Mouse (Mus musculus) spleen, embryonic (tissue): ENCODE results near the gene Cd19.
"Not testable (repeated sequence)": the region's sequence is repeated elsewhere in the genome, so short reads cannot be mapped to it uniquely, and the experiment has no call there.

ENCODE experiments used
- CTCF ChIA-PET: fragments of 350-600 bp; sonication (Branson Sonifier 250); formaldehyde crosslinking; loops from one replicate; lab custom pipeline; 2022; lab: Charles Lee

Cd19 gene

GRCm38 (mm10) chr7:126435801-126436200 lies 21.1 kb upstream of the Cd19 start:
- CTCF ChIA-PET = interaction anchor here (0.6 to 1.3 kb wide), 4 partner anchors 9 to 38 kb away, joined by 3 to 5 read pairs (median 3); partner anchors contain the start of gene Cd19

DNA sequence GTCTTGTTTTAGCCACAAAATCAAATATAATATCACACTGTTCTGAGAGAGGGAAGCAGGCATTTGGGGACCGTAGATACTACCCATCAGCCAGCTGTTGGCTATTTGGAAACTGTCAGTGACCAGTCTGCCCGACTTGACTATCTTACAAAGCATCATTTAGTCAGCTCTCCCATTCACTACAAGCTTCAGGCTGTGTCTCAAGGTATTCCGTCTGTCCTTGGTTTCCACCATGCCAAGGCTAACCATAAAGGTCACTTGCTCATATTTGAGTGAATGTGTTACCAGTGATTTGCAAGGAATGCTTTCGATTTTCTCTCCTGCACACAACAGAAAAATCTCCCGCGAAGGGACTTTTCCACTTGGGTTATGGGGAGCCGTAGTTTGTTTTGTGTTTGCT lies 20.0 kb upstream of the Cd19 start:
- CTCF ChIA-PET = no interaction called here

- CTCF ChIA-PET = interaction anchor here (0.6 kb wide), 1 partner anchor 25 kb away, joined by 4 read pairs; no protein-coding TSS in a partner anchor
Measured at GRCm38 (mm10) chr7:126430167-126430566, 15.5 kb upstream of the Cd19 start.

DNA sequence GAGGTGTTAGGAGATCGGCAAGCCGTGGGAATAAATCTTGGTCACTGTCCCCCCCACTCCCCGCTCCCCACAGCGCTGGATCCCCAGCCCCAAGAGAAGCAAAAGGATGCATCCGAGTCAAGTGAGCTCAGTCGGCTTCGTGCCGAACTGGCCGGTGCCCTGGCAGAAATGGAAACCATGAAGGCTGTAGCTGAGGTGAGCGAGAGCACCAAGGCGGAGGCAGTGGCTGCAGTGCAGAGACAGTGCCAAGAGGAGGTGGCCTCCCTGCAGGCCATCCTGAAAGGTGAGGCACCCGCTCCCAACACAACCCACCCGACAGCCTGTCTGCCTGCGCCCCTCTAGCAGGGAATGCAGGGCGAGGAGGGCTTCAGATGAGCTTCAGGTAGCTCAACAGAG lies 14.8 kb upstream of the Cd19 start:
- CTCF ChIA-PET = no interaction called here

GRCm38 (mm10) chr7:126428631-126429502 lies 14.2 kb upstream of the Cd19 start, which contains the start of gene Rabep2:
Gene Rabep2, plus strand, starts transcription at chr7:126428759.
- CTCF ChIA-PET = interaction anchor here (0.6 kb wide), 1 partner anchor 209 kb away, joined by 3 read pairs; no protein-coding TSS in a partner anchor

DNA sequence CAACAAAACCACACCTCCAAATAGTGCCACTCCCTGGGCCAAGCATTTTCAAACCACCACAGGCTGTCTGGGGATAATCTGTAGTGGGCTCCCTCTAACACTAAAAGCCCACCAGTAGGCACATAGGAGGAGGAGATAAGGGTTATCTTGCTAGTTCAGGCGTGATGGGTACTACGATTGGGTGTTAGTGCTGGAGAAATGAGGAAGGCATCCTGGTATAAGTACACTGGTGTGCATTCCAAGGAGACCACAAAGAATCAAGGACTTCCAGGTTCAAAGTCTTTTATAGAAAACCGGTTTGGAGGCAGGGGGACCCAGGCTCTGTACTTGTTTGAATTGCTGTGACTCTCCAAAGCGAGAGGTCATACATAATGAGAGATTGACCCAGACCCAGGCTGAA lies 13.5 kb upstream of the Cd19 start:
- CTCF ChIA-PET = interaction anchor here (0.6 to 0.7 kb wide), 2 partner anchors 210 to 299 kb away, joined by 3 to 6 read pairs; no protein-coding TSS in a partner anchor

DNA sequence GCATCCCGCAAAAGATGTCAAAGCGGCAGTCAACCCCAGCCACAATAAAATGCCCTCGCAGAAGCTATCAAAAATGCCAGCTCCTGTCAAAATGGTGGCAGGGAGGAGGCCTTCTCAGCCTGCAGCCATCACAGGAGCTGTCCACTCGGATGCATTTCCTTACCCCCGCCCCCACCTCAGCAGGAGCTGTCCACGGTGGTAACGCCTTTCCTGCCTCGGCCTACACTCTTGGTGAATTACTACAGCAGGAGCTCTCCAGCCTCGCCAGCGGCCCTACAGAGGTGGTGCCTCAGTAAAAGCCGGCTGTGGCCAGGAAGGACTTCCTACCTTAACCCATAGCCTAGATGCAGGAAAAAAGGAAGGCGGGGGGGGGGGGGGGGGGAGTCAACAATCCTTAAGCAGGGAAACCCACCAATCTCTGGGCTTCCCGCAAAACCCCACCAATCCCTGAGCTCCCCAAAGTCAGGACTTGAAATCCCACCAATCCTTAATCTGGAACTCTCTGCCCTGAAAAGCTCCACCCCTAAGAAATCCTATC lies 12.7 kb upstream of the Cd19 start:
- CTCF ChIA-PET = interaction anchor here (0.6 to 0.8 kb wide), 5 partner anchors 9 to 298 kb away, joined by 3 to 6 read pairs (median 3); no protein-coding TSS in a partner anchor

DNA sequence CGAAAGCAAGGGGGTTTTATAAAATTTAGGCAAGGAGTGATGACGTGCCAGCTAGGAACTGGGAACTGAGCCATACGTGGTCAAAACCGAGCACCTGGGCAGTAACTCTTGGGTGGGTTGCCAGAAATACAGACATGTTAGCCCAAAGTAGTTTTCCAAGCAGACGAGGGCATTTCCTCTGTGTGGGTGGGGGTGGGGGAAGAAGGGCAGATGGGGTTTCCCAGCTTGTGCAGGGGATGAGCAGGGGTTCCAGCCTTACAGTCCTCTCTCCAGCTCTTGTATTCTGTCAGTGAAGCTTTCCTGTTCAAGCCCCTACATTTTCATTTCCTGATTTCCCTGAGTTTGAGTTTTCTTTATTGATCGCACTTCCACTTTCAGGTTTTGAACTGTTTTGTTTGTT lies 9.5 kb upstream of the Cd19 start:
- CTCF ChIA-PET = interaction anchor here (0.5 kb wide), 1 partner anchor 358 kb away, joined by 3 read pairs; no protein-coding TSS in a partner anchor

DNA sequence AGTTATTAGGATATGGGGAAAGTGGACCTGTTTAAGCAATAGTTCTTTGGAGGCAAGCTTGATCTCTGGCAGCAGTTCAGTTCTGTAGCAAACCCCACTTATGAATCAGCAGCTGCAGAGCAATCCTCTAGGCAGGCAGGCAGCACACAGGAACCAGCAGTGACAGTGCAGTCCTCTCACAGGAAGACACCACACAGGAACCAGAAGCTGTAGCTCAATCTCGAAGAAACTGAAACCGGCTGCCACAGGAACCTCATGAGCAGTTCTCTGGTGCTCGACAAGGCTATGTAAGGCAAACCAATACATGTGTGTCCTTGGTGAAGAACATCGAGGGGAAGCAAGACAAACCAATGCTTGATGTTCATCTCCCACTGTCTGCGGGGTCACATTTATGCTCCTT lies 7.1 kb upstream of the Cd19 start:
- CTCF ChIA-PET = interaction anchor here (0.6 to 1.2 kb wide), 2 partner anchors 24 to 25 kb away, joined by 4 to 13 read pairs; no protein-coding TSS in a partner anchor

GRCm38 (mm10) chr7:126418496-126418895 lies 3.8 kb upstream of the Cd19 start:
- CTCF ChIA-PET = interaction anchor here (0.5 to 1.0 kb wide), 2 partner anchors 13 to 1625 kb away, joined by 3 to 8 read pairs; no protein-coding TSS in a partner anchor

- CTCF ChIA-PET = no interaction called here
Measured at GRCm38 (mm10) chr7:126417606-126418005, 2.9 kb upstream of the Cd19 start.

GRCm38 (mm10) chr7:126417045-126417444 lies 2.4 kb upstream of the Cd19 start:
- CTCF ChIA-PET = interaction anchor here (0.6 kb wide), 1 partner anchor 59 kb away, joined by 4 read pairs; no protein-coding TSS in a partner anchor

DNA sequence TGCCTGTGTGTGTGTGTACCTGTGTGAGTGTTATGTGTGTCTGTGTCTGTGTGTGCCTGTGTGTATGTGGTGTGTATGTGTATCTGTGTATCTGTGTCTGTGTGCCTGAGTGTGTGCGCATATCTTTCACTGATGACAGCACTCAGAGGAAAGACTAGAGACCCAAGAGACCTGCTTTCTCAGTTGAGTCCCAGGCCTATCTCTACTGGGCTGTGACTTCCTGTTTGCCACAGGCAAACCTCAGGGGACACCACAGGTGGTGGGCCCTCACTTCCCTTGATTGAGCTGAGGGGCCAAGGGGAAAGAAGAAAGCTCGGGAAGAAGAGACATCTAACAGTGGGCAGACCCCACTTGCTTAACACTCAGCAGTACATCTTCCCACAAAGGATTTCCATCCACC lies 1.9 kb upstream of the Cd19 start:
- CTCF ChIA-PET = interaction anchor here (0.6 kb wide), 1 partner anchor 60 kb away, joined by 4 read pairs; no protein-coding TSS in a partner anchor

DNA sequence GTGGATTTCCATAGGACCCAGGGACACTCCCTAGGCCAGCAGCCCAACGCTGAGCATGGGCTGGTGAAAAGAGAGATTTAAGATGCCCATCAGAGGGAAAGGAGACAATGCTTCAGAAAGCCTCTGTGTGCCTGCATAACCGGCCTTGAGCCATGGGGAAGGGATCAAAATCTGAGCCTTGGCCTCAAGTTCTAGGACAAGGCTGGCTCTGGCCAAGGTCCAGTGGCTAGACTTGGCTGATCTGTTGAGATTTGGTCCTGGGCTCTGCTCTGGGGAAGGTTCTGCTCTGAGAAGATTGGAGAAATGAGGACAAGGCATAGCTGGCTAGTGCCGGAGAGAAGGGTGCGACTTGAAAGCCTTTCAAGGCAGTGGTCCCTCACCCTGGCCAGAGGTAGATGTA lies 3.6 kb downstream of the Cd19 start:
- CTCF ChIA-PET = no interaction called here

DNA sequence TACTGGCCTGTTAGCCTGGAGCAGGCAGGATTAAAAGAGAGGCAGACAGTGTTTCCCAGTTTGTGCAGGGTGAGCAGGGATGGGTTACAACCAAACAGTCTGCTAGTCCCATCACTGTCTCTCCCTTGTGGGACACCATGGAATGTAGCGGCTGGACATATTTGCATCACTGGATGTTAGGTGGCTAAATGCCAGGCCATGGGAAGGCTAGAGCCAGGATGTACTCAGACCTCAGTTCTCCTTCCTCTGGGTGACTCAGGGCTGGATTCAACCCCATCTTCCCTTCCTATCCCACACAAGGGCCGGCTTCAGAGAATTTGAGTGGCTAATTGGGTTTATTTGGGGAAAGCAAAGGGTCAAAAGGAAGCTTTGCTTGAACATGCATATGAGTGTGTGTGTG lies 6.0 kb downstream of the Cd19 start:
- CTCF ChIA-PET = no interaction called here

GRCm38 (mm10) chr7:126402518-126402917 lies 12.2 kb downstream of the Cd19 start:
- CTCF ChIA-PET = not testable (repeated sequence)

- CTCF ChIA-PET = interaction anchor here (0.9 to 1.4 kb wide), 3 partner anchors 36 to 83 kb away, joined by 3 to 4 read pairs (median 3); no protein-coding TSS in a partner anchor
Measured at GRCm38 (mm10) chr7:126399548-126399947, 15.1 kb downstream of the Cd19 start.

GRCm38 (mm10) chr7:126397822-126398221 lies 16.9 kb downstream of the Cd19 start:
- CTCF ChIA-PET = interaction anchor here (0.7 to 1.4 kb wide), 2 partner anchors 24 to 85 kb away, joined by 4 read pairs; no protein-coding TSS in a partner anchor

GRCm38 (mm10) chr7:126397221-126397620 lies 17.5 kb downstream of the Cd19 start:
- CTCF ChIA-PET = no interaction called here

GRCm38 (mm10) chr7:126396298-126397119 lies 18.2 kb downstream of the Cd19 start, which contains the start of gene Nfatc2ip:
Gene Nfatc2ip, minus strand, starts transcription at chr7:126396737.
- CTCF ChIA-PET = no interaction called here
